Mouse (Mus musculus): ENCODE measurements around the gene C130060K24Rik. TPM values are rescaled to one million over a fixed set of nuclear protein-coding genes. Genes with fewer than 3 reads are reported as not detected.

Gene C130060K24Rik
- total RNA-seq (2021) = not detected

- intact Hi-C loops (cut with DNase I) = no loop called here
- no peak for DNase-seq
Observed at GRCm38 (mm10) chr6:65380918-65381772, at the start of gene C130060K24Rik. Gene C130060K24Rik (plus strand): TSS chr6:65381105.

- DNase-seq = no peak
- intact Hi-C loops (cut with DNase I) = no loop called here
Observed at GRCm38 (mm10) chr6:65334246-65334645, 46.7 kb upstream of the C130060K24Rik start.

- intact Hi-C loops (cut with DNase I) = no loop called here
- no peak for DNase-seq
Observed at GRCm38 (mm10) chr6:65339391-65339790, 41.5 kb upstream of the C130060K24Rik start.

GRCm38 (mm10) chr6:65341360-65341759 is 39.5 kb upstream of the C130060K24Rik start:
- intact Hi-C loops (cut with DNase I) = no loop called here
- no peak for DNase-seq

GRCm38 (mm10) chr6:65347736-65348135 is 33.2 kb upstream of the C130060K24Rik start:
- no peak for DNase-seq
- intact Hi-C loops (cut with DNase I) = no loop called here

- no peak for DNase-seq
- intact Hi-C loops (cut with DNase I) = no loop called here
Observed at GRCm38 (mm10) chr6:65348255-65348654, 32.6 kb upstream of the C130060K24Rik start.

- intact Hi-C loops (cut with DNase I) = no loop called here
- no peak for DNase-seq
Observed at GRCm38 (mm10) chr6:65351622-65352021, 29.3 kb upstream of the C130060K24Rik start.

GRCm38 (mm10) chr6:65375918-65376317 is 5.0 kb upstream of the C130060K24Rik start:
- intact Hi-C loops (cut with DNase I) = no loop called here
- no peak for DNase-seq

GRCm38 (mm10) chr6:65421888-65422287 is 41.0 kb downstream of the C130060K24Rik start:
- DNase-seq = no peak
- intact Hi-C loops (cut with DNase I) = no loop called here

GRCm38 (mm10) chr6:65427065-65427464 is 46.2 kb downstream of the C130060K24Rik start:
- intact Hi-C loops (cut with DNase I) = no loop called here
- no peak for DNase-seq

- no peak for DNase-seq
- intact Hi-C loops (cut with DNase I) = no loop called here
Observed at GRCm38 (mm10) chr6:65433159-65433558, 52.3 kb downstream of the C130060K24Rik start.

GRCm38 (mm10) chr6:65453465-65453864 is 72.6 kb downstream of the C130060K24Rik start:
- no peak for DNase-seq
- intact Hi-C loops (cut with DNase I) = no loop called here

GRCm38 (mm10) chr6:65465294-65465693 is 84.4 kb downstream of the C130060K24Rik start:
- DNase-seq = no peak
- intact Hi-C loops (cut with DNase I) = loop anchor here (1.0 kb wide), 1 partner anchor 9 kb away; no protein-coding TSS in a partner anchor

- intact Hi-C loops (cut with DNase I) = no loop called here
Observed at GRCm38 (mm10) chr6:65470320-65470719, 89.4 kb downstream of the C130060K24Rik start.

GRCm38 (mm10) chr6:65472455-65472854 is 91.5 kb downstream of the C130060K24Rik start:
- intact Hi-C loops (cut with DNase I) = no loop called here
- no peak for DNase-seq

More at GRCm38 (mm10) chr6:65470320-65470719, 89.4 kb downstream of the C130060K24Rik start:
- DNase-seq = no peak

GRCm38 (mm10) chr6:65498786-65499185 is 117.9 kb downstream of the C130060K24Rik start:
- DNase-seq = no peak
- intact Hi-C loops (cut with DNase I) = no loop called here

Other genes starting within 250 kb of the C130060K24Rik start
- gene Hpgds, start 236.2 kb upstream of the C130060K24Rik start, total RNA-seq (2021) = 1 to 10 TPM in 1 of 2 experiments, under 1 TPM in 1; 0.70 to 1.2 TPM
- gene Tnip3, start 144.2 kb downstream of the C130060K24Rik start, total RNA-seq (2021) = 1 to 10 TPM; 1.6 to 1.7 TPM

Measured in heart, postnatal 36 days (tissue).